Mouse (Mus musculus) midbrain, embryonic 10.5 days (tissue): ENCODE results near the gene Sirt6. TPM values are rescaled to one million over a fixed set of nuclear protein-coding genes. Genes with fewer than 3 reads are reported as not detected.
"Not testable (repeated sequence)": the region's sequence is repeated elsewhere in the genome, so short reads cannot be mapped to it uniquely, and the experiment has no call there.

Experiments
- DNase-seq: peaks from one replicate; pipeline ENCODE4 v3.0.0-alpha.2; 2017; ENCODE audit warnings: low spot score
- H3K27ac ChIP-seq: fragments of 300-500 bp; sonication (generic); replicated peaks from 2 replicates; pipeline ENCODE4 v1.5.1; 2016; ENCODE audit warnings: mild to moderate bottlenecking
- H3K27me3 ChIP-seq: fragments of 300-500 bp; sonication (generic); 2 replicates; pipeline ENCODE4 v1.6.1; 2016; ENCODE audit warnings: low read depth, mild to moderate bottlenecking; ENCODE audit not compliant: poor library complexity, severe bottlenecking
- H3K36me3 ChIP-seq: fragments of 300-500 bp; sonication (generic); 2 replicates; pipeline ENCODE4 v1.6.1; 2016; ENCODE audit warnings: mild to moderate bottlenecking, moderate library complexity
- H3K4me1 ChIP-seq: fragments of 300-500 bp; sonication (generic); 2 replicates; pipeline ENCODE4 v1.6.1; 2016
- H3K4me3 ChIP-seq: fragments of 300-500 bp; sonication (generic); 2 replicates; pipeline ENCODE4 v1.5.1; 2016; ENCODE audit warnings: mild to moderate bottlenecking, moderate library complexity
- H3K9me3 ChIP-seq: fragments of 300-500 bp; sonication (generic); replicated peaks from 2 replicates; pipeline ENCODE4 v1.6.1; 2016; ENCODE audit warnings: mild to moderate bottlenecking
- WGBS: fragments of 180-500 bp; shearing (Covaris S2); methylation state at CpG from one replicate; pipeline ENCODE4 v1.1.7; 2016; 5-methylcytosine and 5-hydroxymethylcytosine counted together
- polyA plus RNA-seq: library from polyadenylated mRNA; unstranded; fragments of >200 nt; fragmentation: Nextera tagmentation; extraction: Ambion mirVana; gene quantifications from 2 replicates; pipeline ENCODE4 v1.2.1, GENCODE M21; 2016

Sirt6 gene
- polyA plus RNA-seq, 1 experiment from 2014 or later: 49.3 TPM

GRCm38 (mm10) chr10:81641566-81641965 lies 14.0 kb upstream of the Sirt6 start:
- Histone ChIP-seq H3K4me3 (no peak overlapping the region), H3K27me3 (peaks cover 17% of the 10 kb centered on the region; the same call in 1 of the 2 replicates), H3K27ac (no peak overlapping the region), H3K9me3 (no peaks in the 10 kb centered on the region), H3K36me3 (no peaks in the 10 kb centered on the region), H3K4me1 (peaks cover 37% of the 10 kb centered on the region)
- no peak for DNase-seq
- 87% methylated on average over 2 of the region's 2 CpGs for WGBS

- H3K4me3 ChIP-seq, H3K36me3 ChIP-seq, H3K9me3 ChIP-seq, H3K27ac ChIP-seq, DNase-seq: not testable (repeated sequence)
- 48% methylated on average over 4 of the region's 4 CpGs for WGBS
- Histone ChIP-seq H3K4me1 (peaks cover 41% of the 10 kb centered on the region), H3K27me3 (peaks cover 17% of the 10 kb centered on the region; the same call in 1 of the 2 replicates)
Measured at GRCm38 (mm10) chr10:81640825-81641224, 13.2 kb upstream of the Sirt6 start.

GRCm38 (mm10) chr10:81638101-81638500 lies 10.5 kb upstream of the Sirt6 start:
- Histone ChIP-seq H3K9me3 (no peaks in the 10 kb centered on the region), H3K4me3 (no peak overlapping the region), H3K27me3 (peaks cover 26% of the 10 kb centered on the region), H3K4me1 (peaks cover 39% of the 10 kb centered on the region), H3K27ac (no peak overlapping the region), H3K36me3 (no peaks in the 10 kb centered on the region)
- WGBS: 75% methylated on average over 6 of the region's 6 CpGs
- DNase-seq: no peak

- H3K9me3 ChIP-seq: no peaks in the 10 kb centered on the region
- no peak for DNase-seq
- H3K27ac ChIP-seq: no peak overlapping the region
- H3K36me3 ChIP-seq: no peaks in the 10 kb centered on the region
- H3K4me1 ChIP-seq: peaks cover 24% of the 10 kb centered on the region
- 19% methylated on average over 8 of the region's 8 CpGs for WGBS
- peaks cover 26% of the 10 kb centered on the region for H3K27me3 ChIP-seq
- no peak overlapping the region for H3K4me3 ChIP-seq
Measured at GRCm38 (mm10) chr10:81636338-81636737, 8.7 kb upstream of the Sirt6 start.

- Histone ChIP-seq H3K27me3 (peaks cover 26% of the 10 kb centered on the region), H3K4me3 (peak overlapping the region; percentile 62), H3K36me3 (no peaks in the 10 kb centered on the region), H3K4me1 (peaks cover 21% of the 10 kb centered on the region), H3K9me3 (no peaks in the 10 kb centered on the region), H3K27ac (peak overlapping the region; percentile 79)
- 4% methylated on average over 37 of the region's 37 CpGs for WGBS
- DNase-seq: peak; percentile 80
Measured at GRCm38 (mm10) chr10:81633253-81634099, 5.9 kb upstream of the Sirt6 start.

GRCm38 (mm10) chr10:81628390-81628789 lies 793 bp upstream of the Sirt6 start, which contains the start of gene Ankrd24:
TSS of gene Ankrd24 (plus strand) at chr10:81628540.
- Histone ChIP-seq H3K27me3 (peaks cover 10% of the 10 kb centered on the region), H3K9me3 (no peaks in the 10 kb centered on the region), H3K36me3 (peaks cover 31% of the 10 kb centered on the region), H3K4me1 (peaks cover 30% of the 10 kb centered on the region), H3K27ac (peak within 1 kb of the TSS; percentile 89), H3K4me3 (peak within 1 kb of the TSS; percentile 63)
- DNase-seq: no peak
- WGBS: 80% methylated on average over 16 of the region's 16 CpGs

- Histone ChIP-seq H3K27ac (peak overlapping the region; percentile 89), H3K4me3 (peak overlapping the region; percentile 63), H3K9me3 (no peaks in the 10 kb centered on the region), H3K4me1 (peaks cover 25% of the 10 kb centered on the region), H3K27me3 (peaks cover 7% of the 10 kb centered on the region), H3K36me3 (peaks cover 37% of the 10 kb centered on the region)
- WGBS: 71% methylated on average over 7 of the region's 7 CpGs
- no peak for DNase-seq
Measured at GRCm38 (mm10) chr10:81627836-81628220, 231 bp upstream of the Sirt6 start.

GRCm38 (mm10) chr10:81626101-81626993 lies 1.2 kb downstream of the Sirt6 start:
- Histone ChIP-seq H3K27ac (peak overlapping the region; percentile 89), H3K27me3 (no peaks in the 10 kb centered on the region; the same call in 1 of the 2 replicates), H3K4me1 (peaks cover 25% of the 10 kb centered on the region), H3K4me3 (peak overlapping the region; percentile 63), H3K9me3 (no peaks in the 10 kb centered on the region), H3K36me3 (peaks cover 51% of the 10 kb centered on the region)
- WGBS: 90% methylated on average over 22 of the region's 22 CpGs
- DNase-seq: no peak

- 63% methylated on average over 8 of the region's 8 CpGs for WGBS
- H3K27ac ChIP-seq: no peak overlapping the region
- H3K36me3 ChIP-seq: peaks cover 64% of the 10 kb centered on the region
- H3K27me3 ChIP-seq: no peaks in the 10 kb centered on the region
- peaks cover 25% of the 10 kb centered on the region for H3K4me1 ChIP-seq
- no peaks in the 10 kb centered on the region for H3K9me3 ChIP-seq
- no peak overlapping the region for H3K4me3 ChIP-seq
- DNase-seq: no peak
Measured at GRCm38 (mm10) chr10:81623441-81623840, 4.2 kb downstream of the Sirt6 start.

- Histone ChIP-seq H3K4me1 (peaks cover 3% of the 10 kb centered on the region), H3K9me3 (no peaks in the 10 kb centered on the region), H3K36me3 (peaks cover 57% of the 10 kb centered on the region), H3K27ac (no peak overlapping the region), H3K4me3 (no peak overlapping the region), H3K27me3 (no peaks in the 10 kb centered on the region)
- WGBS: 54% methylated on average over 9 of the region's 9 CpGs
- DNase-seq: no peak
Measured at GRCm38 (mm10) chr10:81620786-81621185, 6.8 kb downstream of the Sirt6 start.

GRCm38 (mm10) chr10:81619976-81620375 lies 7.6 kb downstream of the Sirt6 start:
- no peak overlapping the region for H3K27ac ChIP-seq
- 91% methylated on average over 5 of the region's 5 CpGs for WGBS
- DNase-seq: no peak
- peaks cover 8% of the 10 kb centered on the region for H3K4me1 ChIP-seq
- no peak overlapping the region for H3K4me3 ChIP-seq
- H3K27me3 ChIP-seq: no peaks in the 10 kb centered on the region
- no peaks in the 10 kb centered on the region for H3K9me3 ChIP-seq
- peaks cover 49% of the 10 kb centered on the region for H3K36me3 ChIP-seq

GRCm38 (mm10) chr10:81615486-81615885 lies 12.1 kb downstream of the Sirt6 start:
- H3K27me3 ChIP-seq: no peaks in the 10 kb centered on the region
- peaks cover 8% of the 10 kb centered on the region for H3K4me1 ChIP-seq
- H3K9me3 ChIP-seq: peaks cover 4% of the 10 kb centered on the region; the same call in 1 of the 2 replicates
- 76% methylated on average over 6 of the region's 6 CpGs for WGBS
- no peak overlapping the region for H3K27ac ChIP-seq
- H3K36me3 ChIP-seq: peaks cover 4% of the 10 kb centered on the region
- no peak overlapping the region for H3K4me3 ChIP-seq
- DNase-seq: no peak
